Mouse (Mus musculus): Measurements from ENCODE around the gene Map4k3.
"Not testable (repeated sequence)": the region's sequence is repeated elsewhere in the genome, so short reads cannot be mapped to it uniquely, and the experiment has no call there.

The Map4k3 gene

GRCm38 (mm10) chr17:80632354-80632753, 95.9 kb downstream of the Map4k3 start:
- DNase-seq (ENCODE audit: low spot score): no peak

- no peak for DNase-seq (ENCODE audit: low spot score)
Observed at GRCm38 (mm10) chr17:80631028-80631427, 97.3 kb downstream of the Map4k3 start.

GRCm38 (mm10) chr17:80624979-80625378, 103.3 kb downstream of the Map4k3 start:
- no peak for DNase-seq (ENCODE audit: low spot score)

GRCm38 (mm10) chr17:80621691-80622090, 106.6 kb downstream of the Map4k3 start:
- DNase-seq (ENCODE audit: low spot score): no peak

- DNase-seq (ENCODE audit: low spot score): peak; percentile 52
Observed at GRCm38 (mm10) chr17:80620786-80621423, 107.4 kb downstream of the Map4k3 start.

- no peak for DNase-seq (ENCODE audit: low spot score)
Observed at GRCm38 (mm10) chr17:80619556-80619955, 108.7 kb downstream of the Map4k3 start.

GRCm38 (mm10) chr17:80618890-80619289, 109.4 kb downstream of the Map4k3 start:
- no peak for DNase-seq (ENCODE audit: low spot score)

GRCm38 (mm10) chr17:80603806-80604205, 124.5 kb downstream of the Map4k3 start:
- no peak for DNase-seq (ENCODE audit: low spot score)

GRCm38 (mm10) chr17:80603079-80603625, 125.1 kb downstream of the Map4k3 start:
- no peak for DNase-seq (ENCODE audit: low spot score)

- peak; percentile 17 for DNase-seq (ENCODE audit: low spot score)
Observed at GRCm38 (mm10) chr17:80601371-80601770, 126.9 kb downstream of the Map4k3 start.

- no peak for DNase-seq (ENCODE audit: low spot score)
Observed at GRCm38 (mm10) chr17:80583051-80583450, 145.2 kb downstream of the Map4k3 start.

- DNase-seq (ENCODE audit: low spot score): no peak
Observed at GRCm38 (mm10) chr17:80579901-80580300, 148.4 kb downstream of the Map4k3 start.

- DNase-seq (ENCODE audit: low spot score): no peak
Observed at GRCm38 (mm10) chr17:80579089-80579488, 149.2 kb downstream of the Map4k3 start.

- no peak for DNase-seq (ENCODE audit: low spot score)
Observed at GRCm38 (mm10) chr17:80578041-80578440, 150.2 kb downstream of the Map4k3 start.

- no peak for DNase-seq (ENCODE audit: low spot score)
Observed at GRCm38 (mm10) chr17:80577639-80578038, 150.6 kb downstream of the Map4k3 start, which contains the start of gene Cdkl4. Gene Cdkl4, minus strand, starts transcription at chr17:80577813.

GRCm38 (mm10) chr17:80577214-80577613, 151.1 kb downstream of the Map4k3 start:
- DNase-seq (ENCODE audit: low spot score): peak; percentile 53

- DNase-seq (ENCODE audit: low spot score): no peak
Observed at GRCm38 (mm10) chr17:80575008-80575407, 153.3 kb downstream of the Map4k3 start.

- no peak for DNase-seq (ENCODE audit: low spot score)
Observed at GRCm38 (mm10) chr17:80574471-80574965, 153.8 kb downstream of the Map4k3 start.

- DNase-seq (ENCODE audit: low spot score): no peak
Observed at GRCm38 (mm10) chr17:80572187-80572935, 155.9 kb downstream of the Map4k3 start.

- DNase-seq (ENCODE audit: low spot score): no peak
Observed at GRCm38 (mm10) chr17:80571460-80571859, 156.8 kb downstream of the Map4k3 start.

- not testable (repeated sequence) for DNase-seq (ENCODE audit: low spot score)
Observed at GRCm38 (mm10) chr17:80569718-80570117, 158.6 kb downstream of the Map4k3 start.

GRCm38 (mm10) chr17:80568842-80569601, 159.3 kb downstream of the Map4k3 start:
- no peak for DNase-seq (ENCODE audit: low spot score)
